In the genomic region with DNA sequence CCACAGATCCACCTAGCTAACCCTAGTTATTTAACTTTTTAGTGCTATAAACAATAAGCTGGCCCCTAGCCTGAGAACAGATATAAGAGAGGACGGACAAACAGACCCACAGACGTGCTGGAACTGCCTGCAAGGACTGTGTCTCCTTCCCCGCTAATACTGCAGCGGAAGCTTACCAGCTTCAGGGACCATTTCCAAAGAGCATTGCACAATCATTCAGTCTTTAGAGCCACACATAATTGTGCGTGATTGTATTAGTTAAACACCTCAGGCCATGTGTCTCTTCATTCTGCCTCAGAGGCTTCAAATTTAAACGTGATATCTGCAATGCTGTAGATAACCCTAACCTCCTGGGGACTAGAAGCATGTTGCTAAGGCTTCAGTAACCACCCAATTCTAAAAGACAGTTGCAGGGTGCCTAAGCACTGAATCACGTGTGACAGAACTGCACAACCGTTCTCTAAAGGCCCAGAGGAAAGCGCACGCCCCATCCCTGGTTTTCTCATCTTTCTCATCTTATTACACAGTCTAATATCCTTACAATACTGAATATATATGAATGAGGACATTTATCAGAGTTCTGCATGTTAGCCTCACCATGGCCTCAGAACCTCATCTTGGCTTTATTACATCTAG, we compare ENCODE assay signal across 15 mouse cellular contexts.
DNase-seq lines count a peak whose midpoint lies in the region; ATAC-seq and TF ChIP-seq lines count a peak whose summit lies in the region.
"Had no signal": no experiment of that assay in that cellular context is flagged by ENCODE, and none has a peak within 500 bp of the region (broad histone marks: within the 10 kb centered on the region; RNA-seq: fewer than 3 reads in every experiment).

No protein-coding gene starts in this region.

- H3K79me2 ChIP-seq in heart, adult 2 months (replicated peaks; ENCODE audit: control insufficient read depth, insufficient read depth, low read length): no peaks in the 10 kb centered on the region
- H3K79me2 ChIP-seq in myocyte (ENCODE audit: control insufficient read depth, insufficient read depth): no peaks in the 10 kb centered on the region

- no peak for TF ChIP-seq EP300 in heart, adult 2 months (IDR thresholded peaks at IDR 0.05; ENCODE audit: insufficient read depth, low read depth, low read length)

- intact Hi-C loops in heart, adult 2 months (cut with DNase I): no loop called here

- H3K36me3 ChIP-seq in heart, adult 2 months (ENCODE audit: control insufficient read depth, insufficient read depth, low read length): no peaks in the 10 kb centered on the region
- H3K36me3 ChIP-seq in heart, embryonic 11.5 days (ENCODE audit: control insufficient read depth, insufficient read depth, low read length): no peaks in the 10 kb centered on the region
- no peaks in the 10 kb centered on the region for H3K36me3 ChIP-seq in myocyte (ENCODE audit: control insufficient read depth, insufficient read depth)
- H3K36me3 ChIP-seq: embryonic facial prominence, embryonic 12.5 days; forebrain, embryonic 12.5 days; liver, embryonic 12.5 days had no signal

- H3K9me3 ChIP-seq in heart, embryonic 11.5 days (replicated peaks; ENCODE audit: control insufficient read depth, low read length): no peaks in the 10 kb centered on the region
- H3K9me3 ChIP-seq: embryonic facial prominence, embryonic 12.5 days; forebrain, embryonic 12.5 days; liver, embryonic 12.5 days had no signal

- no peaks in the 10 kb centered on the region for H3K4me1 ChIP-seq in heart, adult 2 months (ENCODE audit: control insufficient read depth, insufficient read depth, low read length)
- H3K4me1 ChIP-seq in heart, embryonic 11.5 days (ENCODE audit: control insufficient read depth, insufficient read depth, low read length): no peaks in the 10 kb centered on the region
- peaks cover 8% of the 10 kb centered on the region for H3K4me1 ChIP-seq in embryonic fibroblast, embryonic 13.5 days (ENCODE audit: control insufficient read depth, insufficient read depth, low read length)
- H3K4me1 ChIP-seq: forebrain, embryonic 12.5 days; liver, embryonic 12.5 days had no signal

- H3K4me2 ChIP-seq in heart, embryonic 11.5 days: no peak overlapping the region
- peak overlapping the region; percentile 45 for H3K4me2 ChIP-seq in myocyte (ENCODE audit: low read depth)
- H3K4me2 ChIP-seq: embryonic facial prominence, embryonic 12.5 days; forebrain, embryonic 12.5 days; liver, embryonic 12.5 days had no signal

- 75% methylated on average over 10 of the region's 10 CpGs for WGBS in heart, adult 2 months
- 72% methylated on average over 10 of the region's 10 CpGs for WGBS in heart, embryonic 11.5 days (ENCODE audit: insufficient replicate concordance)

- no peak for TF ChIP-seq POLR2A in heart, adult 2 months (IDR thresholded peaks at IDR 0.05; ENCODE audit: insufficient read depth, low read depth, low read length)
- no peak for TF ChIP-seq POLR2A in embryonic fibroblast, embryonic 13.5 days (IDR thresholded peaks at IDR 0.05; ENCODE audit: low read depth, low read length)
- no peak for TF ChIP-seq POLR2A in myocyte (IDR thresholded peaks at IDR 0.05; ENCODE audit: insufficient read length, low read depth)

- ATAC-seq in heart, embryonic 11.5 days (replicated peaks; ENCODE audit: insufficient number of reproducible peaks, low FRiP score, low TSS enrichment): no peak
- ATAC-seq: inflammation-experienced regulatory T-cells, adult 6 months; liver, embryonic 12.5 days had no signal

- H3K9ac ChIP-seq in heart, adult 2 months (ENCODE audit: low read depth, low read length): no peak overlapping the region
- H3K9ac ChIP-seq in heart, embryonic 11.5 days (ENCODE audit: low read depth, low read length): no peak overlapping the region
- H3K9ac ChIP-seq: embryonic facial prominence, embryonic 12.5 days; forebrain, embryonic 12.5 days; liver, embryonic 12.5 days had no signal

- no peak for TF ChIP-seq CTCF in heart, adult 2 months (IDR thresholded peaks at IDR 0.05)
- no peak for TF ChIP-seq CTCF in embryonic fibroblast, embryonic 13.5 days (IDR thresholded peaks at IDR 0.05; ENCODE audit: borderline replicate concordance, insufficient read depth, low read length)

- H3ac ChIP-seq in myocyte (ENCODE audit: control insufficient read depth, insufficient read length): no peak overlapping the region

- H3K27ac ChIP-seq in heart, adult 2 months: no peak overlapping the region
- H3K27ac ChIP-seq in heart, embryonic 11.5 days (ENCODE audit: low read depth, low read length): no peak overlapping the region
- peak overlapping the region; percentile 70 for H3K27ac ChIP-seq in embryonic fibroblast, embryonic 13.5 days (ENCODE audit: insufficient read depth, low read length)
- H3K27ac ChIP-seq: embryonic facial prominence, embryonic 12.5 days; forebrain, embryonic 12.5 days; liver, embryonic 12.5 days had no signal

- no peak overlapping the region for H3K4me3 ChIP-seq in heart, adult 2 months
- H3K4me3 ChIP-seq in heart, embryonic 11.5 days (ENCODE audit: low read depth, low read length): no peak overlapping the region
- no peak overlapping the region for H3K4me3 ChIP-seq in embryonic fibroblast, embryonic 13.5 days (ENCODE audit: insufficient read depth, low read length)
- H3K4me3 ChIP-seq in myocyte: no peak overlapping the region
- H3K4me3 ChIP-seq: embryonic facial prominence, embryonic 12.5 days; forebrain, embryonic 12.5 days; liver, embryonic 12.5 days had no signal

- DNase-seq in heart, adult 2 months: peak; percentile 18 to 25
- peak; percentile 8 for DNase-seq in lung, postnatal 36 days
- no peak for DNase-seq in lung, postnatal 14 days
- no peak for DNase-seq in kidney, postnatal 4 days
- DNase-seq: cerebellum, postnatal 10 days; lung, postnatal 4 days; right cerebral cortex, postnatal 14 days; thymus, adult 2 months had no signal

- no peaks in the 10 kb centered on the region for H3K27me3 ChIP-seq in heart, adult 2 months (ENCODE audit: control insufficient read depth, insufficient read depth, low read length)
- H3K27me3 ChIP-seq in heart, embryonic 11.5 days (ENCODE audit: control insufficient read depth, insufficient read depth, low read length): no peaks in the 10 kb centered on the region
- H3K27me3 ChIP-seq in myocyte (ENCODE audit: control insufficient read depth, insufficient read depth, insufficient read length): no peaks in the 10 kb centered on the region
- H3K27me3 ChIP-seq: embryonic facial prominence, embryonic 12.5 days; forebrain, embryonic 12.5 days; liver, embryonic 12.5 days had no signal

TF ChIP-seq in myocyte, 11 proteins besides CTCF, POLR2A, EP300 and RAD21:
- TF ChIP-seq MYOG (IDR thresholded peaks at IDR 0.05; ENCODE audit: control insufficient read depth in 1 of 3, insufficient read depth in 1 of 3, insufficient read length in 2 of 3, low read depth in 2 of 3) (no peak), CEBPB (IDR thresholded peaks at IDR 0.05; ENCODE audit: insufficient read depth, poor library complexity, severe bottlenecking) (peak; percentile 81), REST (IDR thresholded peaks at IDR 0.05; ENCODE audit: insufficient read depth, insufficient read length) (no peak), TCF3 (IDR thresholded peaks at IDR 0.05; ENCODE audit: insufficient read length, low read depth) (no peak), USF1 (IDR thresholded peaks at IDR 0.05; ENCODE audit: low read depth) (peak; percentile 31), E2F4 (IDR thresholded peaks at IDR 0.05; ENCODE audit: insufficient read depth) (no peak)

Comparison
In these comparisons a context has a peak if more than half of its experiments do, and no peak if none do; other contexts are left out.
1. DNase-seq: peak in heart, adult 2 months (2 of 2) and lung, postnatal 36 days (single experiment); none in lung, postnatal 14 days (single experiment) and kidney, postnatal 4 days (0 of 2).